Mouse (Mus musculus) right cerebral cortex, postnatal 25 days (tissue): ENCODE measurements around the gene Coq10b.
"Not testable (repeated sequence)": the region's sequence is repeated elsewhere in the genome, so short reads cannot be mapped to it uniquely, and the experiment has no call there.

Experiments used
- DNase-seq: peaks from one replicate; pipeline ENCODE4 v3.0.0; 2022

Coq10b gene

DNA sequence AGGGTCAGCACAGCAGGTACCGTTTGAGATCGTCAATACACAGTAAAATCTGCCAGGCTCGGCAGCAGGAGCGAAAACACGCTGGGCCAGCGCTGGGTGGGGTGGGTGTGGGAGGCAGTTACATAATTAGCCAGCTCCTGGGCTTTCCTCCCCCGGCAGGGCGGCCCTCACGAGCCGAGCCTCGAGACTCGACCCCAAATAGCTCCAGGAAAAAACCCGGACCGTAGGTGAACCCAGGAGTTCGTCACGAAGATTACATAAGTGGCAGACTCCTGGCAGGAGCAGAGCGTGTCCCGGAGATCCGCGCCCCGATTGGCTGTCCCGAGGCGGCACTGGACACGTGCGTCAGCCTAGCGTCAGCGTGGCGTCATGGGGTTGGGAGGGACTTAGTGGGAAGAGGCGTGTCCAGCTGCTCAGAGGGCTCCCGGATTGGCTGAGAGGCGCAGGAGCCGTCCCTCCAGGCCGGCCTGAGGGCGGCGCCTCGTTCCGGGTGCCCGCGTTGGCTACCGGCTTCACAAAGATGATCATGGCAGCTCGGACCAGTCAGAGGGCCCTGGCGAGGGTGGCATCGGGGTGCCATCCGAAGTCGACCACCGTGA lies at the start of gene Coq10b:
Gene Coq10b, plus strand, starts transcription at position 416 of the 599 bp plus-strand sequence.
- peak; percentile 99 for DNase-seq

DNA sequence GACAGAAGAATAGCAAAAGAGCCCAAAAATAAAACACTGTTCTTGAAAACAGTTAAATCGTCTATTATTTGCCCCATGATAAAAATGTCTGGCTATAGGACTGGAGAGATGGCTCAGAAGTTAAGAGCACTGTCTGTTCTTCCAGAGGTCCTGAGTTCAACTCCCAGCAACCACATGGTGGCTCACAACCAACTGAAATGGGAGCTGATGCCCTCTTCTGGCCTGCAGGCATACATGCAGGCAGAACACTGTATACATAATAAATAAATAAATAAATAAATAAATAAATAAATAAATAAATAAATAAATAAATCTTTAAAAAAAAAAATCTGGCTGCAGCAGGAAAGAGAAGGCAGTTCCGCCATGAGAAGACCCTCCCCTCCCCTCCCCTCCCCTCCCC lies 44.3 kb upstream of the Coq10b start:
- not testable (repeated sequence) for DNase-seq

DNA sequence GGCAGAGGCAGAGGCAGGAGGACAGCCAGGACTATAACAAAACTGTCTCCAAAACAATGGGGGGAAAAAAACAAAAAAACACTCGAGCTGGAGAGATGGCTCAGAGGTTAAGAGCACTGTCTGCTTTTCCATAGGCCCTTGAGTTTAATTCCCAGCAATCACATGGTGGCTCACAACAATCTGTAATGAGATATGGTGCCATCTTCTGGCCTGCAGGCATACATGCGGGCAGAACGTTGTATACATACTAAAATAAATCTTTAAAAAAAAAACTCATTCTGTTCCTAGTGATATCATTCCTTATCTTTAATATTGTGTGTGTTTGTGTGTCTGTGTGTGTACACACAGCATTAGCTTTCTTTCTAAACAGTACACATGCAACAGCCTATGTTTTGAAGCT lies 40.1 kb upstream of the Coq10b start:
- no peak for DNase-seq

DNA sequence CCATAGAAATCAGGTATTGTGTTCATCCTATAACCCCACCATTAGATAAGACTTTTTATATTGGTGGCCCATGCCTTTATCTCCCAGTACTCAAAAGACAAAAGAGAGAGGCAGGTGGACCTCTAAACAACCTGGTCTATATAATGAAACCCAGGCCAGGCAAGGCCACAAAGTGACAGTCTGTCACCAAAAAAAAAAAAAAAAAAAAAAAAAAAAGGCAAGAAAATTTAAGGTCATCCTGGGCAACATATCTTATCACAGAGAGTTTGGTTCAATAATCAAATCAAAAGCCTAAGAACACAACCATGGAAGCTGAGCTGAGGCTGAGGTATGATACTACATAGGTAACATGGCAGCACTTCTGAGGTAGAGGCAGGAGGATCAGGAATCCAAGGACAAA lies 30.7 kb upstream of the Coq10b start:
- no peak for DNase-seq

DNA sequence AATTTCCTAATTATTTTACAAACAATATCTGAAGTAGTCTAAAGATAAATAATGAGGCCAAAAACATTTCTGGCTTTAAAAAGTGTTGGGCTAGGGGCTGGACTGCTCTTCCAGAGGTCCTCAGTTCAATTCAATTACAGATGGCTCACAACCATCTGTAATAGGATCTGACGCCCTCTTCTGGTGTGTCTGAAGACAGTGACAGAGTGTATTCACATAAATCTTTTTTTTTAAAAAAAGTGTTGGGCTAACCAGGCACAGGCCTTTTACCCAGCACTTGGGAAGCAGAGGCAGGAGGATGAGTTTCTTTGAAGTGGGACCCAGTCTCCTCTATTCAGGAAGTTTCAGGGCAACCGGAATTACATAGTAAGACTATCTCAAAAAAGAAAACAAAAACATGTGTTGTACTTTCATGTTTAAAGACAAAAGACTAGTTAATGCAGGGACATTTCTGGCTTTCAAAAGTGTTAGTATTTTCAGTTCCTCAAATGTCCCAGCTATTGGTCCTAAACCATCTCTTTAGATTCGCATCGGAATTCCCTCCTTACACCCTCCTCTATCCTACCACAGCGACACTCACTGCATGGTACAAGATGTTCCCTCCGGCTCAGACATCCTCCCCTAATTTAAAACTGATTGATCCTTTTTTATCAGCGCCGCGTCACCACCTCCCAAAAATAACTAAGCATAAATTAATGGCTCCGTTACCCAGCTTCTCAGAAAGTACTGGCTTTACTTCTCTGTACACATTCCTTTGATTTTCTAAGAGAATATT lies 26.7 kb upstream of the Coq10b start:
- DNase-seq, result no peak

DNA sequence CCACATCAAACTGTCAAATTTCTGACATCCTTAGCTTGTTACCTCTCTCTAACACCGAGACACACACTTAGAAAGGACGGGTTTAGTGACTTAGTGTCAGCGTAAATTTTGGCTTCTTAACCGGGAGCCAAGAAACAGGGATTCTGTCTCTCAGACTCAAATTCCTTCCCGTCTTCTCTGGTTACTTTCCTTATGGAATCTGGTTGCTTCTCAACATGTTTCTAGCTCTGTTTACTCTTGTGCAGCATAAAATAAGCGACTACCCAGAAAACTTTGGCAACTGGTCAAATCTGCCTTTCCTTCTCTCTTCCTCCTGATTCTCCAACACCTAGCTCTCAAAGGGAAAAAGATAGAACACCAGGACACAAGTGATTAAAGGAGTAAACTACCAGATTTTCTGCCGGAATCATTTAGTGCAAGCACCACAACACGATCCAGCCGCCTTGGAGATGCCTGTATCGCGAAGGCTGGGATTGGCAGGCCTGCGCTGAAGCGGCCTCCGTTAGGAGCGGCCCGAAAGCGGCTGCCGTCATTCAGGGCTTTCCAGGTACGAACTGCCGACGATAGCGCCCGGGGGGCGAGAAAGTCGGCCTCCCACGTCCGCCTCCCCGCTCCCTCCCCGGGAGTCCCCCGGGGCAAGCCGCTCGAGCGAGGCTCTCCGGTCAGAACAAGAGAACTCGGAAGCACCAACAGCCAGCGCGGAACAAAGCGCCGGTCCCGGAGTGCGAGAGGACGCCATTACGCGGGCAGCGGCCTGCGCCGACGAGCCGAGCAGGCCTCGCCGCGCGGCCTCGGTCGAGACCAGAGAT lies 25.9 kb upstream of the Coq10b start:
- DNase-seq, result no peak

DNA sequence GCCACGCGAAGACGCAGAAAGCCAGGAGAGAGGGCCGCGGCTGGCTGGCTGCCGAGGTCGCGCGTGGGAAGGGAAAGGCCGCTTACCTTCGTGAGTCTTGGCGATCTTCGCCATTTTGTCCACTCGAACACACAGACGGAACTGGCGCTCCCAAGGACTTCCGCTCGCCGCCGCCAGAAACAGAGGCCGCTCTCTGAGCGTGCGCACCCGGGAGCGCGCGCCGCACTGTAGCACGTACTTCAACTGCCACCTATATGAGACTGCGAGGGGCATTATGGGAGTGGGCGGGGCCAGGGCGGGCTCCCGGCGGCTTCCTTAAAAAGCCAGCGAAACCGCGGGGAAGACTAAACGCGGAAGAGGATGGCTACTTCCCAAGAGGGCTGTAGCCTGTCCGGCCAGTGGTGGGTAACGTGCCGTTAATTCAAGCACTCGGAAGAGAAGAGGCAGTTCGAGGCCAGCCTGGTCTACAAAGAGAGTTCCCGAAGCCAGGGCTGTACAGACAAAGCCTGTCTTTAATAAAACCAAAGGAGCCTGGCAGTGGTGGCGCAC lies 25.2 kb upstream of the Coq10b start, which contains the start of gene Sf3b1:
Gene Sf3b1, minus strand, starts transcription at position 229 of the 549 bp plus-strand sequence.
- peak; percentile 95 for DNase-seq

DNA sequence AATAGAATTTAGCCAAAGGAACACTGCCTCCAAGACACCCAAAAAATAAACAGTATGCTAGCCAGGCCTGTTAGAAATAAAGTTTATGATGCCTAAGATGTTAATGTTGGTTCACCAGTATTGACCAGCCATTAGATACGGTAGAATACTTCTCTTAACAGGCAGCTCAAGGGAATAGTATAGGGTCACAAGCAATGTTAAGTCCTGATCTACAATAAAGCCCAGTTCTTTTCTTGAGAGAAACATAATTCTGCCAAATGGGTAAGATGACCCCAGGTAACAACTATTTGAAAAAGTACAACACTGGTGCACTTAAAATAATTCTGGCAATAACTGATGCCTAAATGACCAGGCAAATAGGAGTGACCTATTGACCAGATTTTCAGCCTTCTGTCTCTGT lies 24.6 kb upstream of the Coq10b start:
- no peak for DNase-seq

DNA sequence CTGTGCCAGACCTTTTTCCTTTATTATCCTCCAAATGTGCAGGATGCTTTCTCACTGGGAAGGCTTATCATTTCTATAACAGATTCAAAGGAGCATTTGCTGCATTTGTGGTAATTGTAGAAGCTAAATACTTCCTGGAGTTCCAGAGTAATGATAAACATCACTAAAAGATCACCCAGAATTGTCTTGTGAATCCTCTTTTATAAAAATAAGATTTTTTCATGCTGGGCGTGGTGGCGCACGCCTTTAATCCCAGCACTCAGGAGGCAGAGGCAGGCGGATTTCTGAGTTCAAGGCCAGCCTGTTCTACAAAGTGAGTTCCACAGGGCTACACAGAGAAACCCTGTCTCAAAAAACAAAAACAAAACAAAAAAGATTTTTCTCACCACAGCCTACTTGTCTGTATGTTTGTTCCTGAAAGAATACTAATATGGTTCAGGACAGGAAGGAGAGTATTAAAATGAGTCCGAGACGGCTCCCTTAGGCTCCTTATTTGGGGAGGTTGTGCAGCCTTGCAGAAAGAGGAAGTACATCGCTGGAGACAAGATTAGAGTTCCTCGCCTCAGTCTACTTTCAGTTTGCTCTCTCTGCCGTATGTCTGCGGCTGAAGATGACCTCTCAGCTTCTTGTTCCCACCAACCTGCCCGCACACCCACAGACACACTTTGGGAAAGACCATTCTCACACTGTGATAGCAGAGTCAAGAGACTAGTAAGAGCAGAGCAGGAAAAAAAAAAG lies 23.9 kb upstream of the Coq10b start:
- no peak for DNase-seq

DNA sequence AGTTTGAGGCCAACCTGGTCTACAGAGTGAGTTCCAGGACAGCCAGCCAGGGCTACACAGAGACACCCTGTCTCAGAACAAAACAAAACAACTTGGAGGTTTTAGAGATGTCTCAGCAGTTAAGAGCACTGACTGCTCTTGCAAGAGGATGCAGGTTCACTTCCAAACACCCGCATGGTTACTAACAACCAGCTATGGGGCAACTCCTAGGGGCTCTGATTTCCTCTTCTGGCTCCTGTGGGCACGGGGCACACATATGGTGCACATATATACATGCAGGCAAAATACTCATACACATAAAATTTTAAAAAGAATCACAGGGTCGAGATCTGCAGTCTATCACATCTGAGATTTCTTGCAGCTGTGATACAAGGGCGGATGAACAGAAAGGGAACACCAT lies 23.1 kb upstream of the Coq10b start:
- DNase-seq, result no peak

DNA sequence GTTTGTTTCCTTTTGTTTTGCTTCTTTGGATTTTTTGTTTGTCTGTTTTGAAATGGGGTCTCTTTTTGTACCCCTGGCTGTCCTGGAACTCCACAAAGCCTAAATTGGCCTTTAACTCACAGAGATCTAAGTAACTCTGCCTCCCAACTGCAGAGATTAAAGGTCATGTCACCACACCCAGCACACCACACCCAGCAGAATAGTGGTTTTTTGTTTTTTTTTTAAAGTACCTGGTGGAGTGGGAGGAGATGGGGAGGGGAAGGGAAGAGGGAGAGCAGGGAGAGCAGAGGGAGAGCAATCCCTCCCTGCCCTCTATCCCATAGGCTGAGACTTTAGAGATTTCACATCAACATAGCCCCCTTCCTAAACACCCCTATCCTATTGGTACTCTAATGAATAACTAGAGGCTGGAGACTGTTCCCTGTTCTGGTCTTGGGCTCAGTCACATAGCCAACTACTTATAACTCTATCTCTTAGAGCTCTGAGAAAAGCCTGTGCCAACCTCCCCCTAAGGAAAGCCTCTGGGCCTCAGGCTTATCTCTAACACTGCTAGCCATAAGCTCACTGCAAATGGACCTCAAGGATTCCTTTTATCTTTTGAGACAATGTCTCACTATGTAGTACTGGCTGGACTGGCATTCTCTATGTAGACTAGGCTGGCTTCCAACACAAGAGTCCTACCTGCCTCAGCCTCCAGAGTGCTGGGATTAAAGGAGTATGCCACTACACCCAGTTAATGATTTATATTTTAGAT lies 21.4 kb upstream of the Coq10b start:
- no peak for DNase-seq

DNA sequence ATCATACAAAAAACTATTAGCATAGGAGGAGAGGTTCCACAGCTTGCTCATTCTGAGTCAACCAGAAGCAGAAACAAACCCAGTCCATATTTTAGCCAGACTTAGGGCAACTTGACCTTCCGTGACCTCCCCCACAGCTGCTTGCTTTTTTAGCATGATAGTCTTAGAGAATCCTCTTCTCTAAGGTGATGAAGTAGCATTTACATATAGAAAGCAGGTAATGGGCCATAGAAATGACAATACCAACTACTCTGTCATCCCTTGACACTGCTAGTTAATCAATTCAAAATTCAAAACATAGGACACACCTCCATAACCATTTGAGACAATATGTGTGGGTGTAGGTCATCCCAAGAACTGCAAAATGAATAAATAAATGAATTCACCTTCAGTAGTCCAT lies 12.6 kb upstream of the Coq10b start:
- DNase-seq, result no peak

DNA sequence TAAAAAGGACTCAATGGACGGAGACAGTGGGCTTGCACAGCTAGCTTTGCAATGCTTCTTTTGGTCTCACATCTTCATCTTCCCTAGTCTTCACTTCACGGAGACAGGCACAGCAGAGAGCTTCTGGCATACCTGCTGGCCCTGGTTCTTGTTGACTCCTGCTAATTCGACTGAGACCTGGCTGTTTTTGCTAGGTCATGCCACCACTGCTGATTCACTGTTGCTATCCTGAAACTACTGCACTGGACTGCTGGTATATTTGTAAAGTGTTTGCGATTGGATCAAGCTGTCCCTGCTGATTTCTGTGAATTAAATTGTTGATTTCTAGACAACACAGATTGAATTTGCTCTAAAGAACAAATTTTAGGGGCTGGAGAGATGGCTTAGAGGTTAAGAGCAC lies 10.9 kb upstream of the Coq10b start:
- DNase-seq, result no peak

DNA sequence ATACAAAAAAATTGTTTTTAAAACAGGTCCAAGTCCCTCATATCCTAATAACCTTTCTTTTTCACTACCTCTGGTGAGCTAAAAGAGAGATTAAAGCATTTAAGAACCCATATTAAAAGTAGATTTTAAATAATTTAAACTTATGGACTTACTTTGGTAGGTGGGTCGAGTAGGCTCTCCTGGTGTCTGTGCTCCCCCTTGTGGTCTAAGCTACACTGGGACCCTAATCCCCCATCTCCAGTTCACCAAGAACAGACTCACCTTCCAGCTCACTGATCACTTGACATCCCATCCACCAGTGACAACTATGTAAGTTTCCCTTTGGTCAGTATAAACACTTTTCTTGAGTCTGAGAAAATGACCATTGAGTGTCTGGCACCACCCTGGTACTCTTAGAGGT lies 10.3 kb upstream of the Coq10b start:
- DNase-seq, result no peak

DNA sequence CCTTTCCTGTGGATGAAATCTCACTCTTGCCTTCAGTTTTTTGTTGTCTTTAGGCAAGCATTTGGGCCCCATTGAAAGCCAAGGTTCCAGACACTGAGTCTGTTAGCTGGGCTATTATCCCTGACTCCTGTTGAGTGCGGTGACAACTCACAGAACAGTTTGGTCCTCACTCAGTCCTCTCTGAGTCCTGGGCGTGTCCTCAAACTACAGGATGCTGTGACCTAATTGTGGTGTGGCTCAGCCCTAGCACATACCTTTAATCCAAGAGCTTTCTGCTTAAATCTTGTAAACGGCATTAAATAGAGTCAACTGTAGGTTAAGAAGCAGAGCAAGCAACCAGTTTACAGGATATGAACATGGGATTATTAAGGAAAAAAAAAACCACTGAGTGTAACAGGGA lies 9.4 kb upstream of the Coq10b start:
- no peak for DNase-seq

DNA sequence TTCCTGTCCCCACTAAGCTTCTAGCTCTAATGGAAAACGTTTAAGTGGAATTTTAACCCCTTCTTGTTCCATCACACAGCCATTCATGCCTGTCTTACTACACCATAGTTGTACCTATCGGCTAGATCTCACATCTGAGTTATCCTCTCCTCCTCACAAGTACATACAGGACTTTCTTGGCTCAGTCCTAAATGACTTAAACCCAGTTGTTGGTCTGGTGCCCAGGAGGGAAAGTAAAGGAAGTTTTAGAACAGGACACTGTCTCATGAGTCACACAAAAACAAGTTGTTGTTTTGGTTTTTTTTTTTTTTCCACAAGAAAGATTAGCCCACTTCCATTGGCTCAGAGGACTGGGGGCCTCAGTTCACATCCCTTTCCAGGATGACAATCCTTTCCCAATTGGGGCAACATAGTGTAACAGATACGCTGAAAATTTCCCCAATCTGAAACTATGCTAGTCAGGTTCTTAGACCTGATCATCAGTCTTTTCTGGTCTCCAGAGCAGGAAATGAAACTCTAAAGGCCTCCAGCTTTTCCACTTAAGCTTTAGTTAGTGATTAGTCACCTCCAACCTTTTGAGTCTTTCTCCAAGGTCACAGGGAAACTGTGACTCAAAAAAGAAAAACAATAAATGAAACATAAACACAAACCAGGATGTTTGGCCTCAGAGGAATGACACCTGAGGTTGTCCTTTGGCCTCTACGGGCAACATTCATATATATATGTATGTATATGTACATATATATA lies 3.6 kb upstream of the Coq10b start:
- no peak for DNase-seq

DNA sequence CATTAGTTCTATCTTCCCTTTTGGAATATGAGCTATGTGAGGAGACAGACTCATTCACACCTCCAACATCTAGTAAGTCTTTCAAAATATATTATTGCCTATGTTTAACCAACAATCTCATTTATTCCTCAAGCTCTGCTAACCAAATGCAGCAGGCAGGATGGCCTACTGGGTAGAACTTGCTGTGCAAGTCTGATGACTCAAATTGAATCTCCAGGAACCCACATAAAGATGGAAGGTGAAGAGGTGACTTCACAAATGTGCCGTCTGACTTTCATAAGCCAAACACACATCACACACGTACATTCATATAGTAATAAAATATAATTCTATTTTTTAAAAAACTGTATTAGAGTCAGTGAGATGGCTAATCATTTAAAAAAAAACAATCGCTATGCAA lies 899 bp upstream of the Coq10b start:
- no peak for DNase-seq

DNA sequence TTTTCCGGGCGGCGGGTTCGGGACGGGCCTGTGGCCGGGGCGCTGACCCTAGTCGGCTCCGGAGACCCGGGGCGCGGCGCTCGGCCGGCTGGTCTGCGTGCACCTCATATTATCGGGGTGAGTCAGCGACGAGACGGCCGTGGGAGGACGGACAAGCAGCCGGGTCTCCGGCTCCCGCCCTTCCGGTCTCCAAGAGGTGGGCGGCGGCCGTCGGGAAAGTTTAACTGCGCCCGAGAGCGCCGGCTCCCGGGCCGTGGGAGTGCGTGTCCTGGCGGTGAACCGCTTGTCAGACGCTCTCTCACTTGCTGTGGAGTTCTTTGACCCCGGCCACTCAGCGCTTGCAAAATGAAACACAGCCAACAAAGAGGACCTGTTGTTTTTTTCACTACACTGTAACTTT lies 435 bp downstream of the Coq10b start:
- no peak for DNase-seq

DNA sequence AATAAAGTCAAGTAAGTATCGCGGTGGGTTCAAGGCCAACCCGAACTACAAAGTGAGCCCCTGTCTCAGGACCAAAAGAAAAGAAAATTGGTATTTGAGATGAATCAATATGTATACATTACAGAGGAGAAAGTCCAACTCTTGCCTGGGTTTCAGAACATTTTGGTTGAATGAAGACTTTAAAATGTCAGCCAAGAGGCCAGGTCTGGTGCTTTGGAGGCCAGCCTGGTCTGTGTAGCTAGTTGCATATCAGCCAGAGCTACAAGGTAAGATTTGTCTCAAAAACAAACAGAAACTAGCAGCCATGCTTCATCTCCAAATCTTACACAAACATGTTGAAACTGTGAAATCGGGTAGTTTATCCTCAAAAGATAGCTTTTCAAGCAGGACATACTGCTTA lies 1.0 kb downstream of the Coq10b start:
- no peak for DNase-seq

DNA sequence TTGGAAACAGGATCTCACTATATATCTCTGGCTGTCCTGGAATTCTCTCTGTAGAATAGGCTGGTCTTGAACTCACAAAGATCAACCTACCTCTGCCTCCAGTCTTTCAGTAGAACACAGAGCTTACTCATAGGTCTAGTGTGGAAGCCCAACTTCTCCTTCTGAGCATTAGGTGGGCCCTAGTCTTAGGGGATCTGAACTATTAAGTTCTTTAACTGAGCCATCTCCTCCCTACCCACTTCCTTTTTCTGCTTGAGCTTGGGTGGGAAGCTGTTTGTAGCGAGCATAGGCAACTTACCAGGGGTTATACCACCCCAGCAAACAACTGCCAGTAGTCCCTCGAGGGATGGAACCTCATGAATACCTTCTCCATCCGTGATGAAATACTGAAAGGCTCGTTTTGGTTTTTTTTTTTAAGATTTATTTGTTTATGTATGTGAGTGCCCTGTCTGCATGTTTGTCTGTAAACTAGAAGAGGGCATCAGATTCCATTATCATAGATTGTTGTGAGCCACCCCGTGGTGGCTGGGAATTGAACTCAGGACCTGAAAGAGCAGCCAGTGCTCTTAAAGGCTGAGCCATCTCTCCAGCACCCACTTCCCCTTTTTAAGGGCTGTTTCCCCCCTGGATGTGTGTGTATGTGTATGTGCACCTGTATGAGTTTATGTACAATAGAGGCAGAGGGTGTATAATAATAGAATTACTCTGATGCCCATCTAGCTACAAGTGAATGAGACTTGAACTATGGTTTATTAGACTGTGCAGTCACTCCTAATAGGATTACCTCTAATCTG lies 2.9 kb downstream of the Coq10b start:
- no peak for DNase-seq

DNA sequence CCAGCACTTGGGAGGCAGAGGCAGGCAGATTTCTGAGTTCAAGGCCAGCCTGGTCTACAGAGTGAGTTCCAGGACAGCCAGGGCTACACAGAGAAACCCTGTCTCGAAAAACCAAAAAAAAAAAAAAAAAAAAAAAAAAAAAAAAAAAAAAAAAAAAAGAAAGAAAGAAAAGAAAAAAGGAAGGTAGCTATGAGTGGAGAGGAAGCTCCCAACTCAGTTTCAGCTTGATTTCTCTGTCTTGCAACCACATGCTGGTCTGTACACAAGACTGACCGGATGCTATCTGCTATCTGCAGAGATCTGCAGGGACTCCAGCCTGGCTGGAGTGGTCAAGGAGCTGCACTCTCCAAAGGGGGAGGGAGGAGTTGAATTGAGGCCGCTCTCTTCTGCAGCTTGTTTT lies 5.8 kb downstream of the Coq10b start:
- DNase-seq, result not testable (repeated sequence)
